Mouse (Mus musculus): ENCODE measurements around the gene Usp29.
"Not testable (repeated sequence)": the region's sequence is repeated elsewhere in the genome, so short reads cannot be mapped to it uniquely, and the experiment has no call there.

DNA sequence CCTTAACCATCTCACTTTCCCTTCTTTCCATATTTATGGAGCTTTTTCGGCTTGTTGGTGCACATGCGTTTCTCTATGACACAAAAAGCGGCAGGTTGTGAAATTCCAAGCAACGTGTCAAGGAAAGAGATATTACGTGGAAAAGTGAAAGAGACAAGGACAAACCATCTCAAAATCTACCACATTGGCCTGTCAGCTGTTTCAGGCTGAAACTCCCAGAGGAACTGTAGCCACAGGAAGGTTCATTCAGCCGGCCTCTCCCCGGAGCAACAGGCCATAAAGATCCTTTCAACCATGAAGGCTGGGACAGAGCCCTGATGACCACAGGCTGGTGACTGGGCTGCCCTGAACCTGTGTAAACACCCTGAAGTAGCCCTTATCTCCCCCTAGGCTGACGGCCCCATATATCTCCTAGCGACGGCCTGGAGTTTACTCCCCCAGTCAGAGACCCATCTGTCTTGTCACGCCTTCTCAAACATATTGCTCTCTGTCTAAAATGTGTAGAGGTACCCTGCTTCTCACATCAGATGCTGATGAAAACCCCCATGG is 43.6 kb downstream of the Usp29 start:
- not testable (repeated sequence) for TF ChIP-seq CTCF, POLR2A (IDR thresholded peaks at IDR 0.05; ENCODE audit: extremely low read depth, insufficient read depth, low read length)

Measured in cortical plate, adult 2 months (tissue).